Mouse (Mus musculus) hindbrain, postnatal 0 days (tissue): Measurements from ENCODE around the gene Car2. TPM values are rescaled to one million over a fixed set of nuclear protein-coding genes. Genes with fewer than 3 reads are reported as not detected.

Experiments used
- ATAC-seq: fragments of 200-750 bp; cut with Nextera tagmentation; 2 replicates; pipeline ENCODE4 v1.8.0; 2017; ENCODE audit warnings: mild to moderate bottlenecking, moderate TSS enrichment, moderate library complexity
- DNase-seq: peaks from one replicate; pipeline ENCODE4 v3.0.0-alpha.2; 2015; ENCODE audit warnings: low spot score
- H3K27ac ChIP-seq: fragments of 300-500 bp; sonication (generic); 2 replicates; pipeline ENCODE4 v1.5.1; 2014; ENCODE audit warnings: mild to moderate bottlenecking
- H3K27me3 ChIP-seq: fragments of 300-500 bp; sonication (generic); 2 replicates; pipeline ENCODE4 v1.6.1; 2014; ENCODE audit warnings: low read length, mixed read lengths; ENCODE audit not compliant: insufficient read depth
- H3K36me3 ChIP-seq: fragments of 300-500 bp; sonication (generic); 2 replicates; pipeline ENCODE4 v1.6.1; 2014; ENCODE audit warnings: low read length, mixed read lengths; ENCODE audit not compliant: insufficient read depth
- H3K4me1 ChIP-seq: fragments of 300-500 bp; sonication (generic); 2 replicates; pipeline ENCODE4 v1.6.1; 2014; ENCODE audit warnings: antibody characterized with exemption, low read length, mixed read lengths; ENCODE audit not compliant: insufficient read depth
- H3K4me2 ChIP-seq: fragments of 300-500 bp; sonication (generic); 2 replicates; pipeline ENCODE4 v1.6.1; 2014; ENCODE audit warnings: low read depth, mild to moderate bottlenecking, low read length, moderate library complexity, mixed read lengths
- H3K4me3 ChIP-seq: fragments of 300-500 bp; sonication (generic); 2 replicates; pipeline ENCODE4 v1.5.1; 2014; ENCODE audit warnings: low read length
- H3K9ac ChIP-seq: fragments of 300-500 bp; sonication (generic); replicated peaks from 2 replicates; pipeline ENCODE4 v1.6.1; 2014; ENCODE audit warnings: mild to moderate bottlenecking, low read length, moderate library complexity, mixed read lengths
- H3K9me3 ChIP-seq: fragments of 300-500 bp; sonication (generic); 2 replicates; pipeline ENCODE4 v1.6.1; 2016; ENCODE audit warnings: low read length, mixed read lengths
- CTCF ChIP-seq: IDR thresholded peaks from 2 replicates; pipeline ENCODE4 v1.5.1; 2016; ENCODE audit warnings: antibody characterized with exemption, control low read depth, low read depth
- WGBS: fragments of 180-500 bp; shearing (Covaris S2); extraction: QIAGEN DNeasy Blood & Tissue Kit; methylation state at CpG from one replicate; pipeline ENCODE4 v1.1.7; 2014; 5-methylcytosine and 5-hydroxymethylcytosine counted together
- polyA plus RNA-seq: library from polyadenylated mRNA; unstranded; fragments of >200 nt; fragmentation: Nextera tagmentation; extraction: Ambion mirVana; gene quantifications from 2 replicates; pipeline ENCODE4 v1.2.1, GENCODE M21; 2015
- total RNA-seq: library from RNA; depleted of rRNA; stranded (reverse); fragments of >200 nt; gene quantifications from 2 replicates; pipeline ENCODE4 v1.2.3, GENCODE M21; 2014; rRNA removed

Car2 gene
- total RNA-seq (79.6 and 124 TPM in 2 replicates), polyA plus RNA-seq (89.4 and 102 TPM in 2 replicates)

GRCm38 (mm10) chr3:14886102-14887098 lies at the start of gene Car2:
TSS of gene Car2 (plus strand) at chr3:14886273.
- no peaks in the 10 kb centered on the region for H3K36me3 ChIP-seq
- peak within 1 kb of the TSS; percentile 74 for H3K9ac ChIP-seq
- peak within 1 kb of the TSS; percentile 81 for H3K4me3 ChIP-seq
- under 1% methylated on average over 93 of the region's 95 CpGs for WGBS
- DNase-seq (peak; percentile 79), ATAC-seq (peak; percentile 89)
- peak; percentile 47; the same call in 1 of the 2 replicates for TF ChIP-seq CTCF
- H3K4me2 ChIP-seq = peak within 1 kb of the TSS; percentile 84
- no peaks in the 10 kb centered on the region for H3K9me3 ChIP-seq
- peak within 1 kb of the TSS; percentile 77 for H3K27ac ChIP-seq
- H3K27me3 ChIP-seq = no peaks in the 10 kb centered on the region
- no peaks in the 10 kb centered on the region for H3K4me1 ChIP-seq

GRCm38 (mm10) chr3:14838936-14839335 lies 47.1 kb upstream of the Car2 start:
- no peak overlapping the region for H3K27ac ChIP-seq
- H3K36me3 ChIP-seq = no peaks in the 10 kb centered on the region
- H3K9me3 ChIP-seq = no peaks in the 10 kb centered on the region
- no peak for TF ChIP-seq CTCF
- H3K4me1 ChIP-seq = no peaks in the 10 kb centered on the region
- 95% methylated on average over 1 of the region's 1 CpGs for WGBS
- ATAC-seq (no peak), DNase-seq (no peak)
- H3K9ac ChIP-seq = no peak overlapping the region
- no peak overlapping the region for H3K4me3 ChIP-seq
- H3K27me3 ChIP-seq = no peaks in the 10 kb centered on the region
- H3K4me2 ChIP-seq = no peak overlapping the region

GRCm38 (mm10) chr3:14839466-14840118 lies 46.5 kb upstream of the Car2 start:
- Histone ChIP-seq H3K27me3 (no peaks in the 10 kb centered on the region), H3K4me2 (no peak overlapping the region), H3K9ac (no peak overlapping the region), H3K36me3 (no peaks in the 10 kb centered on the region), H3K27ac (no peak overlapping the region), H3K9me3 (0 out of 2 replicates have a peak, but pooled peaks cover 2% of the 10 kb centered on the region), H3K4me1 (no peaks in the 10 kb centered on the region), H3K4me3 (no peak overlapping the region)
- TF ChIP-seq CTCF = no peak
- ATAC-seq (no peak), DNase-seq (no peak)
- 83% methylated on average over 3 of the region's 3 CpGs for WGBS

DNA sequence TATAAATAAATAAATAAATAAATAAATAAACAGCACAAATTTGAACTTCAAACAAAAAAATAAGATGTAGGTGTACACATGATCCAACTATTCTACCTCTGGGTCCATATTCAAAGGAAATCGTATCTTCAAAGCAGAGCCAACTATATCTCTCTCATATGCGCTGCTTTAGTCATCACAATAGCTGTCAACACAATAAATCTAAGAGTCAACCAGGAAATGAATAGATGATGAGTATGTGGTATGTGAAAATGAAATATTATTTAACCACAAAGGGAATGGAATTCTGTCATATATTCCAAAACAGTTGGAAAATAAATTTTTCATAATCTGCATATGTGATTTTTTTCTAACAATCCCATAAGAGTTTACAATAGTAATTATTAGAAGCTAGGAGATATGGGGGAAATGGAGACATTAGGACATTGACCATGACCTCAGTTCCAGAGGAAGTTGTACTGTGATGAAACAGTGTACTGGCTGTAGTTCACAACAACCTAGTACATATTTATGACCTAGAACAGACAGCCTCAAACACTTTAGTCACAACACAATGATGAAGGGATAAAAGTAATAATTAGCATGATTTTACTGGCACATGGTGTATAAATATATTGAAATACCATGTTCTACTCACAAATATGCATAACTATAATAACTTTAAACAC lies 37.4 kb upstream of the Car2 start:
- no peak overlapping the region for H3K9ac ChIP-seq
- H3K4me1 ChIP-seq = no peaks in the 10 kb centered on the region
- WGBS = 92% methylated on average over 2 of the region's 2 CpGs
- H3K4me3 ChIP-seq = no peak overlapping the region
- DNase-seq (no peak), ATAC-seq (no peak)
- no peaks in the 10 kb centered on the region for H3K36me3 ChIP-seq
- 0 out of 2 replicates have a peak, but pooled peaks cover 2% of the 10 kb centered on the region for H3K9me3 ChIP-seq
- no peaks in the 10 kb centered on the region for H3K27me3 ChIP-seq
- no peak overlapping the region for H3K4me2 ChIP-seq
- TF ChIP-seq CTCF = no peak
- no peak overlapping the region for H3K27ac ChIP-seq

GRCm38 (mm10) chr3:14853966-14854365 lies 32.1 kb upstream of the Car2 start:
- no peak for TF ChIP-seq CTCF
- no peaks in the 10 kb centered on the region for H3K9me3 ChIP-seq
- H3K9ac ChIP-seq = no peak overlapping the region
- no peaks in the 10 kb centered on the region for H3K27me3 ChIP-seq
- 64% methylated on average over 5 of the region's 5 CpGs for WGBS
- H3K36me3 ChIP-seq = no peaks in the 10 kb centered on the region
- no peak overlapping the region for H3K4me3 ChIP-seq
- H3K4me2 ChIP-seq = no peak overlapping the region
- no peak overlapping the region for H3K27ac ChIP-seq
- H3K4me1 ChIP-seq = no peaks in the 10 kb centered on the region
- ATAC-seq = no peak
- DNase-seq = no peak

GRCm38 (mm10) chr3:14854446-14854845 lies 31.6 kb upstream of the Car2 start:
- Histone ChIP-seq H3K27ac (no peak overlapping the region), H3K27me3 (no peaks in the 10 kb centered on the region), H3K4me2 (no peak overlapping the region), H3K4me1 (no peaks in the 10 kb centered on the region), H3K4me3 (no peak overlapping the region), H3K9me3 (no peaks in the 10 kb centered on the region), H3K9ac (no peak overlapping the region), H3K36me3 (no peaks in the 10 kb centered on the region)
- ATAC-seq (no peak), DNase-seq (no peak)
- no peak for TF ChIP-seq CTCF
- WGBS = 36% methylated on average over 1 of the region's 1 CpGs
